Mouse (Mus musculus) liver, embryonic 11.5 days (tissue): ENCODE measurements around the gene Ccdc88b. TPM values are rescaled to one million over a fixed set of nuclear protein-coding genes. Genes with fewer than 3 reads are reported as not detected.

Experiments used
- ATAC-seq: fragments of 200-750 bp; cut with Nextera tagmentation; replicated peaks from 2 replicates; pipeline ENCODE4 v1.8.0; 2017; ENCODE audit warnings: moderate number of reproducible peaks, mild to moderate bottlenecking, moderate TSS enrichment, moderate library complexity; ENCODE audit not compliant: low FRiP score
- DNase-seq: peaks from one replicate; pipeline ENCODE4 v3.0.0-alpha.2; 2017; ENCODE audit warnings: low spot score
- H3K27ac ChIP-seq: fragments of 300-500 bp; sonication (generic); 2 replicates; pipeline ENCODE4 v1.5.1; 2014; ENCODE audit warnings: mild to moderate bottlenecking, low read depth, low read length, control low read depth
- H3K27me3 ChIP-seq: fragments of 300-500 bp; sonication (generic); replicated peaks from 2 replicates; pipeline ENCODE4 v1.6.1; 2014; ENCODE audit warnings: low read length, mixed read lengths; ENCODE audit not compliant: control insufficient read depth, insufficient read depth
- H3K36me3 ChIP-seq: fragments of 300-500 bp; sonication (generic); 2 replicates; pipeline ENCODE4 v1.6.1; 2014; ENCODE audit warnings: mild to moderate bottlenecking, low read length, moderate library complexity, mixed read lengths; ENCODE audit not compliant: control insufficient read depth, insufficient read depth
- H3K4me1 ChIP-seq: fragments of 300-500 bp; sonication (generic); replicated peaks from 2 replicates; pipeline ENCODE4 v1.6.1; 2014; ENCODE audit warnings: low read length, mixed read lengths; ENCODE audit not compliant: control insufficient read depth, insufficient read depth
- H3K4me2 ChIP-seq: fragments of 300-500 bp; sonication (generic); 2 replicates; pipeline ENCODE4 v1.6.1; 2014; ENCODE audit warnings: mild to moderate bottlenecking, control low read depth, moderate library complexity
- H3K4me3 ChIP-seq: fragments of 300-500 bp; sonication (generic); 2 replicates; pipeline ENCODE4 v1.5.1; 2014; ENCODE audit warnings: low read depth, low read length, control low read depth
- H3K9ac ChIP-seq: fragments of 300-500 bp; sonication (generic); 2 replicates; pipeline ENCODE4 v1.6.1; 2014; ENCODE audit warnings: low read depth, low read length, control low read depth
- H3K9me3 ChIP-seq: fragments of 300-500 bp; sonication (generic); 2 replicates; pipeline ENCODE4 v1.6.1; 2016; ENCODE audit warnings: low read length, inconsistent platforms, mixed read lengths; ENCODE audit not compliant: control insufficient read depth
- WGBS: fragments of 180-500 bp; shearing (Covaris S2); extraction: QIAGEN DNeasy Blood & Tissue Kit; methylation state at CpG from one replicate; pipeline ENCODE4 v1.1.7; 2014; 5-methylcytosine and 5-hydroxymethylcytosine counted together
- polyA plus RNA-seq: library from polyadenylated mRNA; unstranded; fragments of >200 nt; fragmentation: Nextera tagmentation; extraction: Ambion mirVana; gene quantifications from 2 replicates; pipeline ENCODE4 v1.2.1, GENCODE M21; 2014

Ccdc88b gene
- polyA plus RNA-seq, 1 experiment from 2014 or later = 2.8 TPM

GRCm38 (mm10) chr19:6861451-6861850 is 3.4 kb upstream of the Ccdc88b start:
- H3K9me3 ChIP-seq = no peaks in the 10 kb centered on the region
- no peak overlapping the region for H3K4me2 ChIP-seq
- no peak overlapping the region for H3K27ac ChIP-seq
- 83% methylated on average over 4 of the region's 4 CpGs for WGBS
- peaks cover 7% of the 10 kb centered on the region for H3K4me1 ChIP-seq
- no peak overlapping the region for H3K4me3 ChIP-seq
- ATAC-seq = no peak
- no peak overlapping the region for H3K9ac ChIP-seq
- H3K27me3 ChIP-seq = no peaks in the 10 kb centered on the region
- no peak for DNase-seq
- H3K36me3 ChIP-seq = no peaks in the 10 kb centered on the region

GRCm38 (mm10) chr19:6860706-6861105 is 2.7 kb upstream of the Ccdc88b start:
- DNase-seq (no peak), ATAC-seq (no peak)
- Histone ChIP-seq H3K9ac (no peak overlapping the region), H3K4me3 (no peak overlapping the region), H3K36me3 (no peaks in the 10 kb centered on the region), H3K9me3 (no peaks in the 10 kb centered on the region), H3K4me1 (peaks cover 14% of the 10 kb centered on the region), H3K27me3 (no peaks in the 10 kb centered on the region; the same call in 1 of the 2 replicates), H3K4me2 (no peak overlapping the region), H3K27ac (no peak overlapping the region)
- WGBS = 50% methylated on average over 6 of the region's 6 CpGs

GRCm38 (mm10) chr19:6859971-6860370 is 2.0 kb upstream of the Ccdc88b start:
- no peaks in the 10 kb centered on the region for H3K9me3 ChIP-seq
- 82% methylated on average over 3 of the region's 3 CpGs for WGBS
- ATAC-seq = no peak
- H3K4me1 ChIP-seq = peaks cover 20% of the 10 kb centered on the region
- no peak overlapping the region for H3K27ac ChIP-seq
- no peak overlapping the region for H3K9ac ChIP-seq
- H3K36me3 ChIP-seq = no peaks in the 10 kb centered on the region
- peaks cover 3% of the 10 kb centered on the region; the same call in 1 of the 2 replicates for H3K27me3 ChIP-seq
- H3K4me2 ChIP-seq = no peak overlapping the region
- H3K4me3 ChIP-seq = no peak overlapping the region
- DNase-seq = no peak

- DNase-seq = no peak
- Histone ChIP-seq H3K27me3 (peaks cover 3% of the 10 kb centered on the region; the same call in 1 of the 2 replicates), H3K4me3 (no peak overlapping the region), H3K4me1 (peaks cover 20% of the 10 kb centered on the region), H3K4me2 (no peak overlapping the region), H3K9me3 (no peaks in the 10 kb centered on the region), H3K9ac (no peak overlapping the region), H3K27ac (no peak overlapping the region), H3K36me3 (no peaks in the 10 kb centered on the region)
- 77% methylated on average over 2 of the region's 2 CpGs for WGBS
- no peak for ATAC-seq
Measured at GRCm38 (mm10) chr19:6859032-6859651, 1.1 kb upstream of the Ccdc88b start.

- H3K4me2 ChIP-seq = peak overlapping the region; percentile 47
- ATAC-seq = no peak
- peak overlapping the region; percentile 22 for H3K4me3 ChIP-seq
Measured at GRCm38 (mm10) chr19:6857391-6858005, 513 bp downstream of the Ccdc88b start.

GRCm38 (mm10) chr19:6857003-6857360 is 1.0 kb downstream of the Ccdc88b start:
- Histone ChIP-seq H3K27ac (no peak overlapping the region), H3K4me3 (peak overlapping the region; percentile 11; the same call in 1 of the 2 replicates), H3K4me2 (peak overlapping the region; percentile 47), H3K36me3 (no peaks in the 10 kb centered on the region), H3K9me3 (no peaks in the 10 kb centered on the region), H3K4me1 (peaks cover 20% of the 10 kb centered on the region), H3K9ac (peak overlapping the region; percentile 9; the same call in 1 of the 2 replicates), H3K27me3 (peaks cover 3% of the 10 kb centered on the region; the same call in 1 of the 2 replicates)
- 51% methylated on average over 3 of the region's 3 CpGs for WGBS
- no peak for DNase-seq
- no peak for ATAC-seq

More at GRCm38 (mm10) chr19:6857391-6858005, 513 bp downstream of the Ccdc88b start:
- H3K27ac ChIP-seq = no peak overlapping the region
- peak overlapping the region; percentile 45 for H3K9ac ChIP-seq
- H3K36me3 ChIP-seq = no peaks in the 10 kb centered on the region
- DNase-seq = no peak
- H3K4me1 ChIP-seq = peaks cover 20% of the 10 kb centered on the region
- H3K27me3 ChIP-seq = peaks cover 3% of the 10 kb centered on the region; the same call in 1 of the 2 replicates
- no peaks in the 10 kb centered on the region for H3K9me3 ChIP-seq
- 54% methylated on average over 9 of the region's 9 CpGs for WGBS

- DNase-seq = no peak
- Histone ChIP-seq H3K4me3 (0 out of 2 replicates have a peak overlapping the region, but pooled peaks have one; percentile 11), H3K4me2 (peak overlapping the region; percentile 67), H3K9ac (peak overlapping the region; percentile 9; the same call in 1 of the 2 replicates), H3K27ac (no peak overlapping the region), H3K9me3 (no peaks in the 10 kb centered on the region), H3K4me1 (peaks cover 20% of the 10 kb centered on the region), H3K36me3 (no peaks in the 10 kb centered on the region), H3K27me3 (peaks cover 3% of the 10 kb centered on the region; the same call in 1 of the 2 replicates)
- WGBS = 50% methylated on average over 12 of the region's 12 CpGs
- ATAC-seq = no peak
Measured at GRCm38 (mm10) chr19:6856281-6857002, 1.6 kb downstream of the Ccdc88b start.

- ATAC-seq = peak; percentile 66
- H3K9ac ChIP-seq = peak overlapping the region; percentile 53
- whole genome bisulfite sequencing = 14% methylated on average over 38 of the region's 38 CpGs
- H3K4me3 ChIP-seq = peak overlapping the region; percentile 34
- H3K27me3 ChIP-seq = peaks cover 3% of the 10 kb centered on the region; the same call in 1 of the 2 replicates
- peak; percentile 76 for DNase-seq
- H3K36me3 ChIP-seq = no peaks in the 10 kb centered on the region
- H3K4me2 ChIP-seq = peak overlapping the region; percentile 67
- H3K27ac ChIP-seq = no peak overlapping the region
- H3K9me3 ChIP-seq = no peaks in the 10 kb centered on the region
- peaks cover 20% of the 10 kb centered on the region for H3K4me1 ChIP-seq
Measured at GRCm38 (mm10) chr19:6855225-6856031, 2.6 kb downstream of the Ccdc88b start.
